ENCODE assay signal across 8 mouse cellular contexts in the genomic region with DNA sequence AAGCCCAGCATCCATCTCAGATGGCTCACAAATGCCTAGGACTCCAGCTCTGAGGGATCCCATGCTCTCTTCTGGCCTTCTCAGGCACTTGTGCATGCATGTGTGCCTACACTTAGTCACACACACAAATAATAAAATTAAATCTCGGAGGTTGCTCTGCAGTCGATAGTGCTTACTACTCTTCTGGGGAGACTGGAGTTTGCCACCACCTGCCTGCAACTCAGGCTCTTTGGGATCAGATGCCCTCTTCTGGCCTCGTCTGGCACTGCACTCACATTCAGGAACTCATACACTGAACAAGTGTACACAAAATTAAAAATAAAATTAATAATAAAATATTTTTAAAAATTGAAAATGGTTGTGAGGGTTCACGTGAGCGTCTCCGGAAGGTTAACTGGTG. TPM values are rescaled to one million over a fixed set of nuclear protein-coding genes. Genes with fewer than 3 reads are reported as not detected.
DNase-seq lines count a peak whose midpoint lies in the region; ATAC-seq and TF ChIP-seq lines count a peak whose summit lies in the region.

No protein-coding gene starts in this region.

- WGBS in heart, embryonic 15.5 days, result 80% methylated on average over 6 of the region's 6 CpGs
- WGBS in heart, embryonic 12.5 days, result 77% methylated on average over 6 of the region's 6 CpGs
- WGBS in liver, postnatal 0 days (ENCODE audit: insufficient replicate concordance), result 70% methylated on average over 6 of the region's 6 CpGs
- WGBS in hindbrain, embryonic 16.5 days, result 84% methylated on average over 6 of the region's 6 CpGs

- H3K36me3 ChIP-seq in heart, embryonic 15.5 days, result no peaks in the 10 kb centered on the region
- H3K36me3 ChIP-seq in heart, embryonic 12.5 days, result peaks cover 3% of the 10 kb centered on the region; the same call in 1 of the 2 replicates
- no peaks in the 10 kb centered on the region for H3K36me3 ChIP-seq in liver, postnatal 0 days (replicated peaks; ENCODE audit: insufficient read depth, low read length)
- H3K36me3 ChIP-seq in hindbrain, embryonic 16.5 days (ENCODE audit: control insufficient read depth, insufficient read depth, low read length), result no peaks in the 10 kb centered on the region

- TF ChIP-seq CTCF in gastrocnemius, adult 2 months (IDR thresholded peaks at IDR 0.05), result peak; percentile 80
- peak; percentile 64 for TF ChIP-seq CTCF in liver, postnatal 0 days (IDR thresholded peaks at IDR 0.05; ENCODE audit: low read depth)

- no peak overlapping the region for H3K27ac ChIP-seq in heart, embryonic 15.5 days
- H3K27ac ChIP-seq in heart, embryonic 12.5 days (ENCODE audit: poor library complexity, severe bottlenecking), result no peak overlapping the region
- no peak overlapping the region for H3K27ac ChIP-seq in gastrocnemius, adult 2 months
- H3K27ac ChIP-seq in liver, postnatal 0 days (ENCODE audit: low read depth), result no peak overlapping the region
- no peak overlapping the region for H3K27ac ChIP-seq in hindbrain, embryonic 16.5 days (ENCODE audit: low read depth, low read length)

- no peak for TF ChIP-seq EP300 in liver, postnatal 0 days (IDR thresholded peaks at IDR 0.05; ENCODE audit: low read depth)

- H3K4me3 ChIP-seq in heart, embryonic 15.5 days, result no peak overlapping the region
- no peak overlapping the region for H3K4me3 ChIP-seq in heart, embryonic 12.5 days
- no peak overlapping the region for H3K4me3 ChIP-seq in gastrocnemius, adult 2 months
- H3K4me3 ChIP-seq in liver, postnatal 0 days (ENCODE audit: low read depth, low read length), result no peak overlapping the region
- H3K4me3 ChIP-seq in hindbrain, embryonic 16.5 days (ENCODE audit: low read length), result no peak overlapping the region

- H3K27me3 ChIP-seq in heart, embryonic 15.5 days, result no peaks in the 10 kb centered on the region
- no peaks in the 10 kb centered on the region for H3K27me3 ChIP-seq in heart, embryonic 12.5 days (replicated peaks)
- peaks cover 34% of the 10 kb centered on the region for H3K27me3 ChIP-seq in liver, postnatal 0 days (ENCODE audit: insufficient read depth, low read length)
- H3K27me3 ChIP-seq in hindbrain, embryonic 16.5 days (replicated peaks; ENCODE audit: control insufficient read depth, insufficient read depth, low read length), result peaks cover 10% of the 10 kb centered on the region; the same call in 1 of the 2 replicates

- H3K9ac ChIP-seq in heart, embryonic 15.5 days, result no peak overlapping the region
- no peak overlapping the region for H3K9ac ChIP-seq in heart, embryonic 12.5 days
- H3K9ac ChIP-seq in liver, postnatal 0 days (replicated peaks), result no peak overlapping the region
- no peak overlapping the region for H3K9ac ChIP-seq in hindbrain, embryonic 16.5 days (ENCODE audit: low read depth, low read length)

- intact Hi-C loops in gastrocnemius, adult 2 months (cut with DNase I), result loop anchor here (5.0 to 10.0 kb wide), 3 partner anchors 145 to 267 kb away; no protein-coding TSS in a partner anchor

- DNase-seq in urinary bladder, postnatal 14 days (ENCODE audit: low spot score), result peak; percentile 32
- DNase-seq in urinary bladder, postnatal 4 days (ENCODE audit: low spot score in 2 of 2), result no peak
- peak; percentile 50 for DNase-seq in gastrocnemius, adult 2 months
- peak; percentile 47 for DNase-seq in liver, postnatal 0 days
- peak; percentile 53 for DNase-seq in thymus, postnatal 25 days

- no peak for ATAC-seq in heart, embryonic 15.5 days (replicated peaks; ENCODE audit: insufficient number of reproducible peaks, insufficient read depth, low FRiP score, low read depth)
- no peak for ATAC-seq in heart, embryonic 12.5 days (ENCODE audit: insufficient number of reproducible peaks, low FRiP score)
- ATAC-seq in liver, postnatal 0 days, result no peak
- no peak for ATAC-seq in hindbrain, embryonic 16.5 days

- H3K4me1 ChIP-seq in heart, embryonic 15.5 days (replicated peaks), result peaks cover 37% of the 10 kb centered on the region
- peaks cover 36% of the 10 kb centered on the region for H3K4me1 ChIP-seq in heart, embryonic 12.5 days (replicated peaks)
- peaks cover 14% of the 10 kb centered on the region for H3K4me1 ChIP-seq in liver, postnatal 0 days (ENCODE audit: insufficient read depth)
- peaks cover 13% of the 10 kb centered on the region for H3K4me1 ChIP-seq in hindbrain, embryonic 16.5 days (ENCODE audit: control insufficient read depth, insufficient read depth, low read depth, low read length)

- peak overlapping the region; percentile 95; the same call in 1 of the 2 replicates for H3K4me2 ChIP-seq in heart, embryonic 15.5 days
- no peak overlapping the region for H3K4me2 ChIP-seq in heart, embryonic 12.5 days
- H3K4me2 ChIP-seq in liver, postnatal 0 days (ENCODE audit: low read depth, low read length), result no peak overlapping the region
- H3K4me2 ChIP-seq in hindbrain, embryonic 16.5 days (ENCODE audit: low read length), result no peak overlapping the region

- H3K9me3 ChIP-seq in heart, embryonic 15.5 days (replicated peaks), result no peaks in the 10 kb centered on the region
- H3K9me3 ChIP-seq in heart, embryonic 12.5 days (replicated peaks), result 0 out of 2 replicates have a peak, but pooled peaks cover 4% of the 10 kb centered on the region
- H3K9me3 ChIP-seq in liver, postnatal 0 days (ENCODE audit: low read length), result no peaks in the 10 kb centered on the region
- no peaks in the 10 kb centered on the region for H3K9me3 ChIP-seq in hindbrain, embryonic 16.5 days (ENCODE audit: control insufficient read depth, low read length)

RNA-seq across cellular contexts. Expression of gene Lhfpl2, which starts 2.2 kb away (rescaled TPM):
- 24.9 and 33.7 TPM in 2 replicates for polyA plus RNA-seq in heart, embryonic 15.5 days (2015; fragmentation: Nextera tagmentation; extraction: Ambion mirVana)
- 22.3 and 24.4 TPM in 2 replicates for polyA plus RNA-seq in heart, embryonic 12.5 days (2016; fragmentation: Nextera tagmentation; extraction: Ambion mirVana)
- total RNA-seq in gastrocnemius, adult 2 months (2021), result 1 to 10 TPM; 1.5 to 4.2 TPM
- 4.3 and 4.6 TPM in 2 replicates for polyA plus RNA-seq in liver, postnatal 0 days (2015; fragmentation: Nextera tagmentation; extraction: Ambion mirVana)
- 21.0 and 21.6 TPM in 2 replicates for polyA plus RNA-seq in hindbrain, embryonic 16.5 days (2015; fragmentation: Nextera tagmentation; extraction: Ambion mirVana)

Comparison
In these comparisons a context has a peak if more than half of its experiments do, and no peak if none do; other contexts are left out.
1. DNase-seq: peak in urinary bladder, postnatal 14 days (single experiment), gastrocnemius, adult 2 months (single experiment), liver, postnatal 0 days (single experiment) and thymus, postnatal 25 days (single experiment); none in urinary bladder, postnatal 4 days (0 of 2).